Mouse (Mus musculus) Muller cell, postnatal 12 days (primary cell): ENCODE data around the gene Tcf12.

Source experiments
- DNase-seq: peaks from one replicate; pipeline ENCODE4 v3.0.0-alpha.2; 2015; ENCODE audit errors: inconsistent ontology term

Tcf12 gene

GRCm38 (mm10) chr9:71915871-71916661 lies 195.6 kb downstream of the Tcf12 start:
- DNase-seq = peak; percentile 77

DNA sequence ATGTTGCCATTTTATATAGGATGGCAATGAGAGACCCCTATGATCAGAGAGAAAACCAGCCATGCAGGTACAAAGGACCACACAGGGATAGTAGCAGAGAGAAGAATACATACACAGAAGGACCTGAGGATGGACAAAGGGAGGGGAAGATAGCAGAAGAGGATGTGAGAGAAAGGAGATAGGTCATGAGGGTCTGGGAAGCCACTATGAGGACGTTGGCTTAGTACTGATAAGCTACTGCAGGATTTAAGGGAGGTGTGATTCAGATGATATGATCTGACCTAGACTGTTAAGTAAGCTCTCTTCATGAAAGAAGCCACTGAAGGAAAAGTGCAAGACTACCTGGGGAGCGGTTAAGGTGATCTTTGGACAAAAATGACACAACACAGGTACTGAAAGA lies 205.1 kb downstream of the Tcf12 start:
- DNase-seq = no peak

GRCm38 (mm10) chr9:71898852-71899251 lies 212.8 kb downstream of the Tcf12 start:
- DNase-seq = peak; percentile 44

- DNase-seq = peak; percentile 57
Observed at GRCm38 (mm10) chr9:71897399-71897798, 214.3 kb downstream of the Tcf12 start.

DNA sequence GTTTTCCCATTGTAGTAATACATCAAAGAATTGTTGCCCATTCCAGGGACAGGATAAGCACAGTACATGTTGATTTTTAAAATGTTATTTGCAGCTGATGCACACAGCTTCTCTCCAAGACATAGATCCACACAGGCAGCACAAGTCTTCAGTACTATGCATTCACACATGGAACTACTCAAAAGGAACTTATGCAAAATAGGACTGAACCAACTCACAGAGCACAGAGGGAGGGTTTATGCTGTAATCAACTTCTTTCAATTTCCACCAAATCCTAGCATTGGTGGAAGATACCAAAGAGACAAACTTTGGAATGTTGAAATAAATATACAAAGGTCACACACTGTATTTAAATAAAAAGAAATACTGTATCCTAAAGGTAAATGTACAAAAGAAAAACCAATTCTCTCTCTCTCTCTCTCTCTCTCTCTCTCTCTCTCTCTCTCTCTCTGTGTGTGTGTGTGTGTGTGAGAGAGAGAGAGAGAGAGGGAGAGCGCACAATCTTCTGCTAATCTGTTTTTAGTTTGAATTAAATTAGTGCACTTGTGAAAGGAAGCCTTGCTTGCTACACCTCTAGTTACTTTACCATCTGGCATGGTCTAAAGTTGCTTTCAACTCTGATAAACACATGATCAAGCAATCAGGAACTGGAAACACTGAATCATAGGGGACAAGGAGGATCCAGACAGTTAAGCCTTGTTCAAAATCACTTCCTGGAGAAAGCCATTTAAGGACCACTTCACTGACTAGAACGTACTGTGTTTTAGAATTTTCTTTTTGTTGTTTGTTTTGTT lies 215.5 kb downstream of the Tcf12 start:
- DNase-seq = peak; percentile 86

GRCm38 (mm10) chr9:71895291-71895690 lies 216.4 kb downstream of the Tcf12 start:
- DNase-seq = peak; percentile 35

DNA sequence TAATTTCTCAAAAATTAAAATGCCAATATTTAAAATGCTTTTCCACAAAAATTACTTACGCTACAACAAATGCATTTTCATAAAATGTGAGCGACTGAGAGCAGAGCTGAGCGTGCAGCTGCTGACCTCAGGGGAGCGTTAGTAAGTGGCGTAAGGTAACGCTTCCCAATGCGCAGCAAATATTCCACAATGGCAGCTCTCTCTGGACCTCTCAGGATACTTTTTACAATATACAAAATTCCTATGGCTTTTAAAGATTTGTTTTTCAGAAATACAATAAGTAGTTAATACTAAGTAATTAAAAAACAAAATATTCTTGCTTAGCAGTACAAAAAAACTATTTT lies 216.8 kb downstream of the Tcf12 start:
- no peak for DNase-seq

- DNase-seq = no peak
Observed at GRCm38 (mm10) chr9:71894246-71894942, 217.3 kb downstream of the Tcf12 start.

DNA sequence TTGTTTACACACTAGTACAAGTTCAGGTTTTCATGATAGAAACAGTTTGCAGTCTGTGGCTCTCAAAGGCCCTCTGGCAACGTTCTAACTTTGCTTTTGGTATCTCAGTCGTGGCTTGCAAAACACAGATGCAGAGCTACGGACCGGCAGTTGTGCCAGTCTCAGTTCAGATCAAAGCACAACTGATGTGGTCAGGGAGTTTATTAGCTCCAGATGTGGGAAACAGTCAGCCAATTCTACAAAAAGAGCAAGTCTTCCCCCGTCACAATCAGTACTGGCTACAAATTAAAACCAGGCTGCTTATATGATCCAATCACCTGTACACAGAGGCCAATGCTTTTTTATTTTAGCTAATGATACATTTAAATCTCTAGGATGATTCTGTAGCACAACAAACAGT lies 223.2 kb downstream of the Tcf12 start:
- DNase-seq = no peak

- DNase-seq = peak; percentile 50
Observed at GRCm38 (mm10) chr9:71880629-71881028, 231.0 kb downstream of the Tcf12 start.

DNA sequence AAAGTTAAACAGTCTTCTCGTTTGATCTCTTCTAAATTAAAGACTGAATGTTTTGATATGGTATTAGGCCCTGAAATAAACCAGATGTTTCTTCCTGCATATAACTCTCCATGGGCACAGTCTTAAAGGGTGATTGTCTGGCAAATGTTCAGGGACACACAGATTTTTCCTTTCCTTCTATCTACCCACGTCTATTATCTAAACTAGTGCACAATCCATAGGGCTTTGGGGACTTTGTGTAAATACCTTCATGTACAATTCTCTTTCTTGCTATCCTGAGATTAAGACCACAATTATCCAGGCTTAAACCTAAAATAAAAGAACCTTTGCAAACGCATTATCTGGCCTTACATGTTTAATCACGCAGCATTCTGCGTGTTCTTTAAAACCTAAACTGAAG lies 231.7 kb downstream of the Tcf12 start:
- peak; percentile 51 for DNase-seq

DNA sequence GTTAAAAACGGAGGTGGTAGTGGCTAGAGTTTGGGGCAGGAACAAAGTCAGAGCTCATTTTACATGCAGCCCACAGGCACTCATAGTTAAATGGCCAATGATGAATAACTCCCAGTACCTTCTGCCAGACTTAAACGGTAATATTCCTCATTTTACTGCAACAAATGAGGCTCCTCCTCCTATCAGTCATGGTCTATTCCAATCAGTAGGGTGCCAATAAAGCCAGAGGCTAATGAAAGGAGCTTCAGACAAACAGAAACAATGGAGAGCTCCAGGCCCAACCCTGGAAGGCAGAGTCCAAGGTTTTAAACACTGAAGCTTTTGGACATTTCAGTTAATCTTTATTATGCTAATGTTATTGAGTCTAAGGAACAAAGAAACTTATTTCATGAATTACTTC lies 232.3 kb downstream of the Tcf12 start:
- peak; percentile 82 for DNase-seq

GRCm38 (mm10) chr9:71877867-71878266 lies 233.8 kb downstream of the Tcf12 start:
- peak; percentile 32 for DNase-seq

DNA sequence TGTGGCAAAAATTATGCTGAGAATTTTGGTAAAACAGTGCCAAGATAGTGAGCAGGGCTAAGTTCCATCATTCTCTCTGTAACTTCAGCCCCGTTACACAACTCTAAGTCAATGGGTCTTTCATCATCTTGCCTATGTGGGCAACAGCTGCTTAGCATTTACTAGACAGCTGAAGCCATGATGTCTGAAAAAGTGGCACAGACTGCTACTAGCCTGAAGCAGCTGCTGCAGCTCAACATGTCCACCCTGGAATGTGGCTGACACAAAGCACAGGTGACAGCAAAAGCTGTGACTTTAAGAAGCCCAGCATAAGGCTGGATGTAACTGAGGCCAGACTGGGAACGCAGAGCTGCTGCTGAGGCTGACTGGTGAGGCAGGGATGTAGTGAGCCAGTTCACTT lies 236.9 kb downstream of the Tcf12 start:
- no peak for DNase-seq

DNA sequence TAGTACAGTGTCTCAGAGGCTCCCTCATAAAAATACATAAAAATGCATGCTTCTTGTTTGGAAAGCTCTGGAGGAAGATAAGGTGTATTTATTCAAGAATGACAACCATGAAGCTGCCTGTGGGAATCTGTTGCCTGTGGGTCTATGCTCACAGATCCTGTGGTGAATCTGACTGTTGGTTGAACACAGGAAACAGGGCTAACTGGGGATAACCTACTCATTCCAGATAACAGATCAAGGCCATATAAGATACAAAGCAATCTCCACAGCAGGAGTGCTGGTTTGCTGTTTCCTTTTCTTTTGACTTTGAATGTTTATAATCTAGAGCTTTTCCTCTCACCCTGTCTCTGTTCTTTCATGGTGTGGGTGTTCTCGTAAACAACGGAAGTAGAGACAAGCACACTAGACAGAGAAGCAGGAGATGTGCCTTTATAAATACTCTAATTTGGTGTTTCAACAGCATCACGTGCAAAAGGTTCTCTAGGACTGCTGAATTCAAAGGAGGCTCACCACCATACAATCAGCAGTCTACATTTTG lies 237.6 kb downstream of the Tcf12 start:
- no peak for DNase-seq

DNA sequence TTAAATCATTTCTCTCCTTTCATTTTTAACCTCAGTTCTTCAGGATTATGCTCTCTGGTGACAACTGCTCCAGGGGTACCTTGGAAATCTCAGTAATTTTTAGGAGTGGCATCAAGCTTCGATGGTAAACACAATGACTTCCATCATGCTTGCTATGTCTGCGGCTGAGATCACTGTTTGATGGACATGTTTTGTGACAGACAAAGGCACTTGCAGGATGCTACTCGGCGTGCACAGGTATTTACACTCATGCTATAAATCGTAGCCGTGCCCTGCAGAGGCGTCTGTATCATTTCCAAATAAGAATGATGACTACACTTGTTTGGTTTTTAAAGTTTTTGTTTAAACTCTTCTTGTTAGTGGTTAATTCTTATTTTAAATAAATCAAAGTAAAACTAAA lies 248.3 kb downstream of the Tcf12 start:
- no peak for DNase-seq

GRCm38 (mm10) chr9:71861629-71862028 lies 250.0 kb downstream of the Tcf12 start:
- no peak for DNase-seq

DNA sequence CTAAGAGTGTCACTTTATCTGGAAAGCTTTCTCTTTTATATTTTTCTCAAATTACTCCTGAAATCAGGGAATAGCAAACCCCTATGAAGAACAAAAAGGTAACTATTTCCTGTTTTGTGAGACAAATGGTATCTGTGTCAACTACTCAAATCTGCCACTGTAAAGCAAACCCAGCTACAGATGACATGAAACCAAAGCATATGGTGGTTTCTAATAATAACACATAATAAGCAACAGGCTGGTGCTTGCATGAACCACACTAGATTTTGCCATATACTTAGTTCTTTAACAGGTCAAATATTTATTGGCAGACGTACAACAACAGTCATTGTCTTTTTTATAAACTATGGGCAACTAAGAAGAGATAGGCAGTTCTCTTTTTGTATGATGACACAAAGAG lies 253.7 kb downstream of the Tcf12 start:
- no peak for DNase-seq

GRCm38 (mm10) chr9:71853904-71854303 lies 257.8 kb downstream of the Tcf12 start:
- no peak for DNase-seq

- DNase-seq = no peak
Observed at GRCm38 (mm10) chr9:71850283-71850682, 261.4 kb downstream of the Tcf12 start.

DNA sequence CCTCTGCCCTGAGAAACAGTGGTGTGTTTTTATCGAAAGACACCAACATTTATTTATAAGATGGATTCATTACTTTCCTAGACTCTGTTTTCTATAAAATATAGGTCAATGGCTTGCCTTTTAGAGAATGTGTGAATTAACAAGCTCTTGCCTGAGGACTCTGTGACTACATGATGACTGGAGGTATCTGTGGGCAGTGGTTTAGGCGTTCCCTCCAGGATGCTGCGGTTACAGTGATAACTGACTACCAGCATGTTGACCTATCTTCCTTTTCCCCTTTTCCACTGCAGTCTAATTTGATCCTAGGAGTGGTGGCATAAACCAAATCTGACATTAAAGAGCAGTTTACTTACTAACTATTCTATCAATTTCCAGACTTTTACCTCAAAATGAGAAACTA lies 263.3 kb downstream of the Tcf12 start:
- DNase-seq = no peak

DNA sequence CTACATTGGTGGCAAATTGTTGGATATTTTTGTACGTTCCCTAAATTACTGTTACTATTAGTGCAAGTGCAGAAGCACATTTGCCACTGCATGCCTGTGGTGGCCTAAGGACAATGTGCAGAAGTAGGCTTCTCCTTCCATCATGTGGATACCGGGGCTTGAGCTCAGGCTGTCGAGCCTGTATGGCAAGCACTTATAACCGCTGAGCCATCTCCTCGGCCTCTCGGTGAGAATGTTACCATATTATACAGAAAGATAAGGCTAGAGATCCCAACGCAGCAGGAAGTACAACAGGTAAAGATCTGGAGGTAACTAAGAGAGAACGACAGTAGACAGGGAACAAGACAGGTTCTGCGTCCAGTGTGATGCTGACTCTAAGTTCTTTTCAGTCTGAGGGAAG lies 263.8 kb downstream of the Tcf12 start:
- DNase-seq = no peak
